Mouse (Mus musculus): ENCODE results near the gene Cnot2. TPM values are rescaled to one million over a fixed set of nuclear protein-coding genes. Genes with fewer than 3 reads are reported as not detected.

Cnot2 gene
- polyA plus RNA-seq, 1 experiment from 2014 or later = 104 TPM

- no peaks in the 10 kb centered on the region for H3K4me1 ChIP-seq (ENCODE audit: control insufficient read depth, insufficient read depth, low read length)
- H3K4me2 ChIP-seq (replicated peaks; ENCODE audit: low read depth, low read length) = no peak overlapping the region
- no peaks in the 10 kb centered on the region for H3K9me3 ChIP-seq (ENCODE audit: control insufficient read depth, low read depth, low read length)
- H3K27ac ChIP-seq (ENCODE audit: low read length) = no peak overlapping the region
- 90% methylated on average over 12 of the region's 12 CpGs for WGBS
- no peak overlapping the region for H3K9ac ChIP-seq (replicated peaks; ENCODE audit: low read depth, low read length)
- H3K4me3 ChIP-seq (ENCODE audit: low read depth, low read length) = no peak overlapping the region
- H3K36me3 ChIP-seq (ENCODE audit: control insufficient read depth, insufficient read depth, low read length) = no peaks in the 10 kb centered on the region
- no peaks in the 10 kb centered on the region for H3K27me3 ChIP-seq (ENCODE audit: control insufficient read depth, insufficient read depth, low read length)
- ATAC-seq (ENCODE audit: insufficient number of reproducible peaks, insufficient read depth, low FRiP score, low read depth) = no peak
These were observed 117.5 kb downstream of the Cnot2 start for GRCm38 (mm10) chr10:116463753-116464345.

DNA sequence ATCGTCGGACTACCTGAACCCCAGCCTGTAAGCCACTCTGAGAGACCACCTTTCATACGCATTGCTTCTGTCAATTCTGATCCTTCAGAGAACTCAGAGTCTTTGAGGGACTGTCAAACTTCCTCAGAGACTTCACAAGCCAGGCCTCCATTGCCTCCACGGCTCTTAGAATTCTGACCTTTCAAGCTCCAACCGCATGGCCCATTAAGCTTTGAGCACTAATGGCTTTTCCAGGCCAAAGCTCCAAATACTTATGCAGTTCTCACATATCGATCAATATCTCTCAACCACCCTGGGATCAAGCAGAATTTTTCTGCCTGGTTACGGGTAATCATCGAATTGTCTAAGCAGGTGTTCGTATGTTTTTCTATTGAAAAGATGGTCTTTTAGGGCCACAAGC lies 119.9 kb downstream of the Cnot2 start:
- Histone ChIP-seq H3K27ac (ENCODE audit: low read length) (no peak overlapping the region), H3K36me3 (ENCODE audit: control insufficient read depth, insufficient read depth, low read length) (no peaks in the 10 kb centered on the region), H3K4me1 (ENCODE audit: control insufficient read depth, insufficient read depth, low read length) (no peaks in the 10 kb centered on the region), H3K4me3 (ENCODE audit: low read depth, low read length) (no peak overlapping the region), H3K9ac (replicated peaks; ENCODE audit: low read depth, low read length) (no peak overlapping the region), H3K9me3 (ENCODE audit: control insufficient read depth, low read depth, low read length) (no peaks in the 10 kb centered on the region), H3K27me3 (ENCODE audit: control insufficient read depth, insufficient read depth, low read length) (no peaks in the 10 kb centered on the region), H3K4me2 (replicated peaks; ENCODE audit: low read depth, low read length) (no peak overlapping the region)
- no peak for ATAC-seq (ENCODE audit: insufficient number of reproducible peaks, insufficient read depth, low FRiP score, low read depth)
- WGBS = 88% methylated on average over 9 of the region's 9 CpGs

- no peak overlapping the region for H3K4me2 ChIP-seq (replicated peaks; ENCODE audit: low read depth, low read length)
- 94% methylated on average over 9 of the region's 9 CpGs for WGBS
- H3K36me3 ChIP-seq (ENCODE audit: control insufficient read depth, insufficient read depth, low read length) = no peaks in the 10 kb centered on the region
- no peak overlapping the region for H3K4me3 ChIP-seq (ENCODE audit: low read depth, low read length)
- no peak overlapping the region for H3K9ac ChIP-seq (replicated peaks; ENCODE audit: low read depth, low read length)
- H3K27ac ChIP-seq (ENCODE audit: low read length) = no peak overlapping the region
- ATAC-seq (ENCODE audit: insufficient number of reproducible peaks, insufficient read depth, low FRiP score, low read depth) = no peak
- no peaks in the 10 kb centered on the region for H3K27me3 ChIP-seq (ENCODE audit: control insufficient read depth, insufficient read depth, low read length)
- H3K4me1 ChIP-seq (ENCODE audit: control insufficient read depth, insufficient read depth, low read length) = no peaks in the 10 kb centered on the region
- no peaks in the 10 kb centered on the region for H3K9me3 ChIP-seq (ENCODE audit: control insufficient read depth, low read depth, low read length)
These were observed 122.5 kb downstream of the Cnot2 start for GRCm38 (mm10) chr10:116458786-116459185.

DNA sequence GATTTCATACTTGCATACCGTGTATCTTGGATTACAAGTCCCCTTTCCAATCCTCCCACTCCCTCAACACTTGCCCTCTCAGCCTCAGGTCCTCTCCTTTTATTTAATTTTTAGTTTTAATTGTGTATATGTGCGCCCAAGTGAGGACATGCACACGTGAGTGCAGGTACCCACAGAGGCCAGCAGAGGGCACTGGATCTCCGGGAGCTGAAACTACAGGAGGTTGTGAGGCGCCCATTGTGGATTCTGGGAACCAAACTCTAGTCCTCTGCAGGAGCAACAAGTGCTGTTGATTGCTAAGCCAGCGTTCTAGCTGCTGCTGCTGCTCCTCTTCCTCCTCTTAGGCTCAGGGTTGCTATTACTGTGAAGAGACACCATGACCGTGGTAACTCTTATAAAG lies 128.5 kb downstream of the Cnot2 start:
- no peak overlapping the region for H3K9ac ChIP-seq (replicated peaks; ENCODE audit: low read depth, low read length)
- no peak overlapping the region for H3K27ac ChIP-seq (ENCODE audit: low read length)
- H3K4me3 ChIP-seq (ENCODE audit: low read depth, low read length) = no peak overlapping the region
- H3K27me3 ChIP-seq (ENCODE audit: control insufficient read depth, insufficient read depth, low read length) = no peaks in the 10 kb centered on the region
- ATAC-seq (ENCODE audit: insufficient number of reproducible peaks, insufficient read depth, low FRiP score, low read depth) = no peak
- no peaks in the 10 kb centered on the region for H3K4me1 ChIP-seq (ENCODE audit: control insufficient read depth, insufficient read depth, low read length)
- no peaks in the 10 kb centered on the region for H3K36me3 ChIP-seq (ENCODE audit: control insufficient read depth, insufficient read depth, low read length)
- H3K9me3 ChIP-seq (ENCODE audit: control insufficient read depth, low read depth, low read length) = no peaks in the 10 kb centered on the region; the same call in 1 of the 2 replicates
- WGBS = 95% methylated on average over 7 of the region's 7 CpGs
- H3K4me2 ChIP-seq (replicated peaks; ENCODE audit: low read depth, low read length) = no peak overlapping the region

DNA sequence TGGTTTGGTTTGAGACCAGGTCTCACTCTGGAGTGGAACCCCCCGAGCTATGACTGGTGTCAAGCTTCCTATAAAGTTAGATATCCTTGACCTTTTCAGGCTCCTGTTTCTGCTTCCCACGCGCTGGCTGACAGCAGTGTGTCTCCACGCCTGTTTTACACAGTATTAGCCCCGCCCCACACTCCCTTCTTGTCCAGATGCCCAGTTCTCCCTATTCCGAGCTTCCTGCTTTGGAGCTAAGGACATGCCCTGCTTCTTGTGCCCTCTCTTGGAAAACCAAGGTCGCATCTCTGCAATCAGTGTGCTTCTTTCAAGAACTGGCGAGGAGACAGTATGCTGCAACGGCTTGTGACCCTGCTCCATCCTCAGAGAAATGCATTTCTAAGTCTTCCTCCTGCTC lies 130.7 kb downstream of the Cnot2 start:
- Histone ChIP-seq H3K4me2 (replicated peaks; ENCODE audit: low read depth, low read length) (no peak overlapping the region), H3K4me3 (ENCODE audit: low read depth, low read length) (no peak overlapping the region), H3K9ac (replicated peaks; ENCODE audit: low read depth, low read length) (no peak overlapping the region), H3K36me3 (ENCODE audit: control insufficient read depth, insufficient read depth, low read length) (no peaks in the 10 kb centered on the region), H3K27me3 (ENCODE audit: control insufficient read depth, insufficient read depth, low read length) (no peaks in the 10 kb centered on the region), H3K9me3 (ENCODE audit: control insufficient read depth, low read depth, low read length) (no peaks in the 10 kb centered on the region; the same call in 1 of the 2 replicates), H3K4me1 (ENCODE audit: control insufficient read depth, insufficient read depth, low read length) (no peaks in the 10 kb centered on the region), H3K27ac (ENCODE audit: low read length) (no peak overlapping the region)
- no peak for ATAC-seq (ENCODE audit: insufficient number of reproducible peaks, insufficient read depth, low FRiP score, low read depth)
- WGBS = 71% methylated on average over 9 of the region's 9 CpGs

- H3K27ac ChIP-seq (ENCODE audit: low read length) = no peak overlapping the region
These were observed 133.1 kb downstream of the Cnot2 start for GRCm38 (mm10) chr10:116448166-116448565.

GRCm38 (mm10) chr10:116447176-116447575 lies 134.1 kb downstream of the Cnot2 start:
- no peak for ATAC-seq (ENCODE audit: insufficient number of reproducible peaks, insufficient read depth, low FRiP score, low read depth)
- no peaks in the 10 kb centered on the region for H3K27me3 ChIP-seq (ENCODE audit: control insufficient read depth, insufficient read depth, low read length)
- H3K4me1 ChIP-seq (ENCODE audit: control insufficient read depth, insufficient read depth, low read length) = no peaks in the 10 kb centered on the region
- no peak overlapping the region for H3K9ac ChIP-seq (replicated peaks; ENCODE audit: low read depth, low read length)
- H3K9me3 ChIP-seq (ENCODE audit: control insufficient read depth, low read depth, low read length) = no peaks in the 10 kb centered on the region
- no peaks in the 10 kb centered on the region for H3K36me3 ChIP-seq (ENCODE audit: control insufficient read depth, insufficient read depth, low read length)
- no peak overlapping the region for H3K27ac ChIP-seq (ENCODE audit: low read length)
- no peak overlapping the region for H3K4me2 ChIP-seq (replicated peaks; ENCODE audit: low read depth, low read length)
- 85% methylated on average over 9 of the region's 9 CpGs for WGBS
- H3K4me3 ChIP-seq (ENCODE audit: low read depth, low read length) = no peak overlapping the region

More at GRCm38 (mm10) chr10:116448166-116448565, 133.1 kb downstream of the Cnot2 start:
- ATAC-seq (ENCODE audit: insufficient number of reproducible peaks, insufficient read depth, low FRiP score, low read depth) = no peak
- Histone ChIP-seq H3K4me1 (ENCODE audit: control insufficient read depth, insufficient read depth, low read length) (no peaks in the 10 kb centered on the region), H3K9me3 (ENCODE audit: control insufficient read depth, low read depth, low read length) (no peaks in the 10 kb centered on the region; the same call in 1 of the 2 replicates), H3K4me2 (replicated peaks; ENCODE audit: low read depth, low read length) (no peak overlapping the region), H3K9ac (replicated peaks; ENCODE audit: low read depth, low read length) (no peak overlapping the region), H3K27me3 (ENCODE audit: control insufficient read depth, insufficient read depth, low read length) (no peaks in the 10 kb centered on the region), H3K4me3 (ENCODE audit: low read depth, low read length) (no peak overlapping the region), H3K36me3 (ENCODE audit: control insufficient read depth, insufficient read depth, low read length) (no peaks in the 10 kb centered on the region)
- 94% methylated on average over 12 of the region's 12 CpGs for WGBS

- Histone ChIP-seq H3K4me1 (ENCODE audit: control insufficient read depth, insufficient read depth, low read length) (no peaks in the 10 kb centered on the region), H3K36me3 (ENCODE audit: control insufficient read depth, insufficient read depth, low read length) (no peaks in the 10 kb centered on the region), H3K9me3 (ENCODE audit: control insufficient read depth, low read depth, low read length) (no peaks in the 10 kb centered on the region), H3K4me3 (ENCODE audit: low read depth, low read length) (no peak overlapping the region), H3K9ac (replicated peaks; ENCODE audit: low read depth, low read length) (no peak overlapping the region), H3K27me3 (ENCODE audit: control insufficient read depth, insufficient read depth, low read length) (no peaks in the 10 kb centered on the region), H3K27ac (ENCODE audit: low read length) (no peak overlapping the region), H3K4me2 (replicated peaks; ENCODE audit: low read depth, low read length) (no peak overlapping the region)
- WGBS = 91% methylated on average over 11 of the region's 12 CpGs
- ATAC-seq (ENCODE audit: insufficient number of reproducible peaks, insufficient read depth, low FRiP score, low read depth) = no peak
These were observed 135.3 kb downstream of the Cnot2 start for GRCm38 (mm10) chr10:116446040-116446439.

- Histone ChIP-seq H3K4me1 (ENCODE audit: control insufficient read depth, insufficient read depth, low read length) (no peaks in the 10 kb centered on the region), H3K9me3 (ENCODE audit: control insufficient read depth, low read depth, low read length) (no peaks in the 10 kb centered on the region), H3K27me3 (ENCODE audit: control insufficient read depth, insufficient read depth, low read length) (no peaks in the 10 kb centered on the region), H3K36me3 (ENCODE audit: control insufficient read depth, insufficient read depth, low read length) (no peaks in the 10 kb centered on the region), H3K4me3 (ENCODE audit: low read depth, low read length) (no peak overlapping the region), H3K4me2 (replicated peaks; ENCODE audit: low read depth, low read length) (no peak overlapping the region), H3K9ac (replicated peaks; ENCODE audit: low read depth, low read length) (no peak overlapping the region), H3K27ac (ENCODE audit: low read length) (no peak overlapping the region)
- 92% methylated on average over 8 of the region's 8 CpGs for WGBS
- ATAC-seq (ENCODE audit: insufficient number of reproducible peaks, insufficient read depth, low FRiP score, low read depth) = no peak
These were observed 136.5 kb downstream of the Cnot2 start for GRCm38 (mm10) chr10:116444826-116445225.
